Mouse (Mus musculus) G1E (cell line): ENCODE measurements around the gene Ccr7.

ENCODE experiments used
- CTCF ChIP-seq: IDR thresholded peaks from 2 replicates; pipeline ENCODE4 v1.5.1; 2012; ENCODE audit warnings: low read depth, low read length, inconsistent platforms, mixed read lengths
- TAL1 ChIP-seq: conservative IDR thresholded peaks from 2 replicates; pipeline ENCODE4 v1.6.1; 2012; ENCODE audit warnings: low read depth, low read length, inconsistent platforms, mixed read lengths

GRCm38 (mm10) chr11:99095759-99096158, 59.1 kb downstream of the Ccr7 start:
- TF ChIP-seq CTCF (no peak), TAL1 (no peak)
